Mouse (Mus musculus): ENCODE results near the gene Os9.
"Not testable (repeated sequence)": the region's sequence is repeated elsewhere in the genome, so short reads cannot be mapped to it uniquely, and the experiment has no call there.

Os9 gene

DNA sequence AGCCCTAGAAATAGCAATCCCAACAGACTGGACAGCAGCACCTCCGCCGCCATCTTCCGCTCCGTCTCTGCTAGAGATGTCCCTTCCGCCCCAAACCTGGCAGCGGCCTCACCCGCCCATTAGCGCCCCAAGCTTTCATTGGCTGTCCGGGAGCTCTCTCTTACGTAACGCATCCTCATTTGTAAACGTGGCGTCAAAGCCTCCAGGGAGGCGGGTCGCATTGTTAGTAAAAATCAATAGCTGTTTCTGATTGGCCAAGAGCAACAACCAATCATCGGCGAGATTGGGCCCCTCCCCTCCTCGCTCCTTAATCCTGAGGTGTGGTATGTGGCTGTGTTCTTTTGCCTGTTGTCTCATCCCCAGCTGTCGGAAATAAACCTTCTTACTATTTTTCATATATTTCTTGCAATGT is at the start of gene Os9:
Gene Os9, minus strand, starts transcription at position 66 of the 412 bp plus-strand sequence.
- DNase-seq = peak; percentile 98

DNA sequence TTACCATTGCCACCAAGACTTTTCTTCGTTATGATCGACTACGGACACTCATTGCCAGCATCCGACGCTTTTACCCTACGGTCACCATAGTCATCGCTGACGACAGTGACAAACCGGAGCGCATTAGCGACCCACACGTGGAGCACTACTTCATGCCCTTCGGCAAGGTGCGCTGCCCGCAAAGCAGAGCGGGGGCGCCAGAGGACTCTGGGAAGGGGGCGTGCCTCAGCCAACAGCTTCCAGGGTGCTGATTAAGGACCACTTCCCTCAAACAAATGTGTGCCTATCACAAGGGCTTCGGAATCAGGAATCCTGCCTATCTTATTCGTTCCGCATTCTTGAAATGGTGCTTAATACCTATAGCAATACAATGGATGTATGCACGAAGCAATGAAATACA is 49.1 kb upstream of the Os9 start:
- DNase-seq = peak in 1 of 2 experiments; percentile 62

DNA sequence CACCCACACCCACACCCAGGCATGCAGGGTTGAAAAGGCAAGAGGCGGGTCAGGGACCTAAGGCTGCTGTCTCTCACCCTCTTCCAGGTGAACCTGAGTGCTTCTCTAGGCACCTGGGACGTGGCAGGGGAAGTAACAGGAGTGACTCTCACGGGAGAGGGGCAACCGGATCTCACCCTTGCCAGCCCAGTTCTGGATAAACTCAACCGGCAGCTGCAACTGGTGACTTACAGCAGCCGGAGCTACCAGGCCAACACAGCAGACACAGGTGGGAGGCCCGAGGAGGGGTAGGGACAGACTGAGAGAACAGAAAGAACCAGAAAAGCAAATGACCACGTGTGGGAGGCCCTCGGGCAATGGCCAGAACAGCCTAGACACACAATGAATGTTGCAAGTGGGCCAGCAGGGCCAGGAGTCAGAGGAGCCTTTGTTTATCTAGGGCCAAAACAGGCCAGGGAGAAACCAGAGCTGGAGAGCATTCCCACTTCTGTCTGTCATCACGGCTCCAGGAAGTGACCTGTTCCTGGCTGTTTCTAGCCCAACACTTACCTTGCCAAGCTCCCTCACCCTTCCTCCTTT is 46.8 kb upstream of the Os9 start:
- DNase-seq = peak; percentile 74 to 81

DNA sequence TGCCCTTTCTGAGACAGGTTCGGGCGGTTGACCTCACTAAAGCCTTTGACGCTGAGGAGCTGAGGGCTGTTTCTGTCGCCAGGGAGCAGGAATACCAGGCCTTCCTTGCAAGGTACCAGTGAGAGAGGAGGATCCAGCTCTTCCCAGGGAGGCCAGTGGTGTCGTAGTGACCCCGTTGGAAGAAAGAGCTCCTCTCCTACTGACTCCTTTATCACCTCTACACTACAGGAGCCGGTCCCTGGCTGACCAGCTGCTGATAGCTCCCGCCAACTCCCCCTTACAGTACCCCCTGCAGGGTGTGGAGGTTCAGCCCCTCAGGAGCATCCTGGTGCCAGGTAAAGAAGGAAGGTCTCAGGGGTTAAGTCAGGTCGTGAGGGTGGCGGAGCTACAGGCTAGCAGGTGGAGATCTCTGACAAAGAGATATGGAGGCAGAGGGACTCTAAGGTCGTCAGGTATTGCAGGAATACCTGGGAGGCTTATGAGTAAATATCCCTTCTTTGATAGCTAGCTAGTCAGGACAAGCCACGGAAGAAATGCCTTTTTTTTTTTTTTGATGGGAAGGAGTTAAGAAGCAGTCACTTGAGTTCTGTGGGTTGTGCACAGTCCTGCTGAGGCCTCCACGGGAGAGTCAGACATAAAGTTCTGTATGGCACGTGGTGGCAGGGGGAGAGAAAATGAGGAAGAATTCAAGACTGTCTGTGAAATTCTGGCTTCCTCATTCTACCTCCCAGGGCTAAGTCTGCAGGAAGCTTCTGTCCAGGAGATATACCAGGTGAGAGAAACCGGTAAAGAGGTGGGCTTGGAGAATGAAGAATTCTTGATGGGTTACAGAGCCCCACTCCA is 46.1 kb upstream of the Os9 start:
- DNase-seq = no peak

DNA sequence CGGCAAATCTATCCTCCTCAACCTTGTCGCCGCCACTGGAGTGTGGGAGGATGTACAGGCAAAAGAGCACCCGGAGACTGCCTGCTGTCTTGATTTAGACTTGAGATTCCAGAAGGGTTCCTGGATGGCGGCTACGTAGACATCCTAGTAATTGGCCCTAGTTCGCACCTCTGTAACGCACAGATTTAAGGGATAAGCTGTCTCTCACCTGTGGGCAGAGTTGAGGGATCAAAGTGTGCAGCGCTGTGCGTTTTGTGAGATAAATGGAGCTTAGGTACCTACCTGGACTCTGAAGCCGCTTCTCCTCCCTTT is 45.4 kb upstream of the Os9 start:
- DNase-seq = no peak

DNA sequence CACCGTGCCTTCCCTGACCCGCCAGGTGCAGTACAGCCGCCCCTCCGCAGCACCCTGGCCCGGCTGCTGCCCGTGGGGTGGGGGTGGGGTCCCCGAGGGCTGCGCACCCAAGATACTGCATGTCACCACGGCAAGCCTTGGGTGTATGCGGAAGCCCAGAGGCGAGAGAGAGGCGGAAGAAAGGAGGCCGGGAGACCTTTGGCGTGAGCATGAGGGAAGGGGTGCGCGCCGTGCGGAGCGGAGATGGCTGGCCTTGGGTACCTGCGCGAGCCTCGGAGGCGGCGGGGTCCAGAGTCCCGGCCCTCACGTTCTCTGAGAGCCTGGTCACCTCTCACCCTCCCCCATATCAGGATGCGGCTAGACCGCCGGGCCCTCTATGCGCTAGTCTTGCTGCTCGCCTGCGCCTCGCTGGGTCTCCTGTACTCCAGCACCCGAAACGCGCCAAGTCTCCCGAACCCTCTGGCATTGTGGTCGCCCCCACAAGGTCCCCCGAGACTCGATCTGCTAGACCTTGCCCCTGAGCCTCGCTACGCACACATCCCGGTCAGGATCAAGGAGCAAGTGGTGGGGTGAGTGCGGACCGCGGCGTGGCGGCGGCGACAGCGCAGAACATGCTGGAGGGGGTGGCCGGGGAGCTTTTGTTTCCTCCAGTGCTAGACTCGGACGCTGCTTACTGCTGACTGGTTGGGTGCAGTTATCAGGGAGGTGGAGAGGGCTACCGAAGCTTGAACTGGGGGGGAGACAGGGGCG is 44.9 kb upstream of the Os9 start:
- peak; percentile 58 to 69 for DNase-seq

DNA sequence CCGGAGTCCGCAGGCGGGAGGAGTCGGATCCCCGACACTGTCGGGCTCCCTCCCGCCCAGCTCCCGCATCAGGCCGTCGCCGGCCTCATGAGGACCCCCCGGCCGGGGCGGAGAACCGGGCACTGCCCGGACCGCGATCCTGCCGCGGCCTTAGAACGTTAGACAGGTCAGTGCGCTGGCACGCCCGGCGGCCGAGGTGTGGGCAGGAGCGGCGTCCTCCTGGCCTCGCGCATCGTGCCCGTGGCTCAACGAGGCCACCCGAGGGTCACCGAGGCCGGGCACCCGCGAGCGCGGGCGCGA is 44.4 kb upstream of the Os9 start:
- DNase-seq = peak in 1 of 2 experiments; percentile 29

DNA sequence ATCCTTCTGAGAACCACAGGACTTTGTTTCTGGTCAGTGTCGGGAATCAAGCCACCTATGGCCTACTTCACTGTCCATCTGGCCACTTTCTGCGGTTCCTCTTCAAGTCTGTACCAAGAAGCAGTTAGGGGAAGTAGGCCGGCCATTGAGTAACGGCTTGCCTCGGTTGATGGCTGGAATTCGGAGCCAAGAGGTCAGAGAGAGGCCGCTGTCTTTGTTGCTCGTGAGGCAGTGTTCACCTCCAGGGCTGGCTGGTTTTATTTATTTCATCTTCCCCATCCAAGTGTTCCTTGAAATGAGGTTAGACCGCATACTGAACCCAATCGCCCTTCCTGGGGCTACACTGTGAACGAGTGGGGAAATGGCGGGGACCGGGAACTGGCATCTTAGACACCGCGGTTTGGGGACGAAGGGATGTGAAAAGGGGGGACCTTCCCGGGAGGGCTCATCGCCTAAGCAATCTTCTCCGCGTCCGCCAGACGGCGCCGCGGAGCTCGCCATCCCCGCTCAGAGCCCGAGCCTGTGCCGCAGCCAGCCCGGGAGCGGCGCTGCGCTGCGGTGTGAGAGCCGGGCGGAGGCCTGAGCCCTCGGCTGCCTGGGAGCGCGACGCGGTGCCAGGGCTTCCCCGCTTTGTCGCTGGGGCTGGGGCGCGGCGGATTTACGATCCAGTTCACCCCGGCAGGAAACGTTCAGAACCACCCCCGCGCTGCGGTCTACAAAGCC is 43.9 kb upstream of the Os9 start, which contains the start of gene B4galnt1:
Gene B4galnt1, plus strand, starts transcription at position 595 of the 723 bp plus-strand sequence.
- DNase-seq = peak; percentile 74 to 77

DNA sequence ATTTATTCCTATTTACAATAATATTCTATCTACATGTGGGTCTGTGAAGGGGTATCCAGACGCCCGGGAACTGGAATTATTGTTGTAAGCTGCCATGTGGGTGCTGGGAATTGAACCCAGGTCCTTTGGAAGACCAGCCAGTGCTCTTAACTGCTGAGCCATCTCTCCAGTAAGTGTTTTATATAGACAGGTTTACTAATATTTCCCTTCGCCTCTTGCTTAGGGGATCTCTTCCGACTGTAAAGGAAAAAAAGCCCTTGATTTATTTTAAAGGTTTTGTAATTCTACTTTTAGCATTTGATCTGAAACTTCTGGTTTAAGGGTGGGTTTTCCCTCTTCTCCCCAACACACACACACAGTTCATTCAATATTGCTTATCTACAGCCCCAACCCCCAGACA is 43.3 kb upstream of the Os9 start:
- DNase-seq = no peak

DNA sequence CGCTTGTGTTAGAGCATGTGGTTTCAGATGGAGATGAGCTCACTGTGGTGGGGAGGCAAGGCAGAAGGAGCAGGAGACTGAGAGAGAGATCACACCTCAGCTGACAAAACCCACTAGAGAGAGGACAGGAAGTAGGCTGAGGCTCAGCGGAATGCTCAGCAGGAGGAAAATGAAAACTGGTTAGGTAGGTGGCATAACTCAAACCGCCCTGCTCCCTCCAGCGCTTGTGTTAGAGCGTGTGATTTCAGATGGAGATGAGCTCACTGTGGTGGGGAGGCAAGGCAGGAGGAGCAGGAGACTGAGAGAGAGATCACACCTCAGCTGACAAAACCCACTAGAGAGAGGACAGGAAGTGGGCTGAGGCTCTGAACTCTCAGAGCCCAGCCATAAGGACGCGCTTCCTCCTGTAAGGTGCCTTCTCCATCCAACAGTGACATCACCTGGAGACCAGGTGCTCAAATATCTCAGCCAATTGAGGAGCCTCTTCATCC is 41.9 kb upstream of the Os9 start:
- not testable (repeated sequence) for DNase-seq

DNA sequence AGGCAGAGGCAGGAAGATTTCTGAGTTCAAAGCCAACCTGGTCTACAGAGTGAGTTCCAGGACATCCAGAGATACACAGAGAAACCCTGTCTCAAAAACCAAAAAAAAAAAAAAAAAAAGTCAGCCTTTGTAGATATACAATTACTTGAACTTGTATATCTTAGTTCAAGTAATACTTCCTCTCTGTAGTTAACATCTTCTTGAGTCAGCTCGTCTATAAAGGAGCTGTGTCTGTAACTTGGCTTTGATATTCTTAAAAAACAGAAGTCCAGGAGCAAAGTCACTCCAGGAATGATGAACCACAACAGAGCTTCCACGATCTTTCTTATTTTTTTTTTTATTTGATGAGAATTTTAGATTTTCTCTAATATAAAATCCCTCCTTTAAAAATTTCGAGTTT is 39.8 kb upstream of the Os9 start:
- DNase-seq = no peak

DNA sequence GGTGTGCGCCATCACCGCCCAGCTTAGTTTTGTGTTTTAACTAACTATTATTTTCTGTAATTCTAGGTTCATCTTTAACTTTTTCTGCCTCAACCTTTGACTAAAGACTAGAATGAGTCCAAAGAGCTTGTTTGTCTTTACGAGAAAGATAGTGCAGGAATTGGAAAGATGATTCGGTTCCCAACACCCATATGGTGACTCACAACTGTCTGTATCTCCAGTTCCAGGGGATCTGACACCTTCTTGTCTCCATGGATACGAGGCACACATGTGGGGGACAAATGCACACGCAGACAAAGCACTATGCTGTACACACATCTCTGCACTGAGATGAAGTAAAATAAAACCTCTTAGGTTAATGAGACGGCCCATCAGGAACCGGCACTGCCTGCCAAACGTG is 39.1 kb upstream of the Os9 start:
- DNase-seq = no peak

DNA sequence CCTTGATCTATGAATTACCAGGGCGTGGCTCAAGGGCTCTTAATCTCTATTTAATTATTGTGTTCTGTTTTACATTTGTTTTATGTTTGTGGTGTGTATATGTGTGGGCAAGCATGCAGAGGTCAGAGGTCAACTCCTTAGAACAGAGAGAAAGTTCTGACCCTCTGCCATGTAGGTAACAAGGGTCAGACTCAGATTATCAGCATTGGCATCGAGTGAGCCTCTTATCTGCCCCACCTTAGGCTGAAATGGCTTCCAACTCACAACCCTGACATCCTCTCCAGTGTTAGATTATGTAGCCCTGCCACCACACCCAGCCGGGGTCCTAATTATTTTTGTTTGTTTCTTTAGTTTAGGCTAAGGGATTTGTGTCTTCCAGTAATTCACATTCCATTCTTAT is 37.5 kb upstream of the Os9 start:
- no peak for DNase-seq

DNA sequence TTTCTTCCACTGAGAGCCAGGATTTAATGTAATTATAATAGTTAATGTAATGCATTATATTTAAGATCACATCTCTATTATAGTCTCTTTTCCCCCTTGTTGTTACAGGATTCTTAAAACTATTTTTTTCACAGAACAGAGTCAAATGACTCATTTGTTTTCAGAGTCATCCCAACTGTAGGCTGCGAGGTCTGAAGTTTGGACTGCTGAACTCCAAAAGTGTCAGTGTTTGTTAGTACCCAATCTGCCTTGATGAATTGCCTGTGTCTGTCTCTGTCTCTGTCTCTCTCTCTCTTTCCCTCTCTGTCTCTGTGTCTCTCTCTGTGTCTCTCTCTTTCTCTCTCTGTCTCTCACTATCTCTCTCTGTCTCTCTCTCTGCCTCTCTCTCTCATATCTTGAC is 35.6 kb upstream of the Os9 start:
- DNase-seq = no peak

DNA sequence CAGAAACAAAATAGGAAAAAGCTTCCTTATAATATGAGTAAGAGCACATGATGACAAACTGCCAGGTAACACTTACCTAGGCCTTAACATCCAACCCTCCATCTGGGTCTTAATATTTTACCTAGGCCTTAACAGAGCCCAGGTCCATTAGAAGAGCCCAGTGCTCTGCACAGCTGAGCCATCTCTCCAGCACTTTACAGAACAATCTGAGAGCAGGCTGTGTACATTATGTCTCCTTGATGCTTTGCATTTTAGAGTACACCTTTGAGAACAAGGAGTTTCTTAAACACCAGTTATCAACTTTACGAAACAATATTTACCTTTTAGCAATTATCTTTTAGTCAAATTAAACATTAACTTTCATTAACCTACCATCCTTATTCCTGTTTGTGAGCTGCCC is 35.2 kb upstream of the Os9 start:
- no peak for DNase-seq

DNA sequence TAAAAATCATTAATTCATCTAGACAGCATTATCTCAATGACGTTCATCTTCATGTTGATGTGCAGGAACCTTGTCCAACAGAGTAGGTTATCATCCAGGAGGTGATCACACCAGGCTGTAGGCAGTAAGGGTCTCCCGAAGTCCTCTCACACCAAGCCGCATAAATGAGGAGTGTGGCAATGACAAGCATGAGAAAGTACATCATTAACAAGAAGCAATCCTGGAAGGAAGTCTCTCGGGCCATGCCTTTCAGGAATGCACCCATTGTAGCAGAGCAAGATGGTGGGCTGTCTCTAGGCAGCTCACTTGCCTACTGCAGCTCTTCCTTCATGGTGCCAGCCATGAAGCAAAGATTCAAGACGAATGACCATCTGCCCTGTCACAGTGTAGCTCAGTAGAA is 33.7 kb upstream of the Os9 start:
- no peak for DNase-seq

DNA sequence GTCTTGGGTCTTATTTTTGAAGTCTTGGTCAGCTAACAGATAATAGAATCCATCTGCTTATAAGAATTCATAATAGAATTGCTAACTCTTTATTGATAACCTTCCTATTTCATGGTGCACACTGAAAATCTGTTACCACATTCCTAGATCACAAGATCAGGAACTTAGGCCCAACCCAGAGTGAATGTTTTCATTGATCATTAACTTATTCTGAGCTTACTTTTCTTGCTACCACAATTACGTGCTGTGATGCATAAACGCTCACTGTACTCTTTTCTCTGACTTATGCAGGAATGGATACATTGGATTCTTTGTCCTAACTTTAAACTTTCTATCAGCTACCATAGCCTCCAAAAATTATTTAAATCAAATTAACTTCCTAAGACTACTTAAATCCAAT is 33.3 kb upstream of the Os9 start:
- DNase-seq = no peak

DNA sequence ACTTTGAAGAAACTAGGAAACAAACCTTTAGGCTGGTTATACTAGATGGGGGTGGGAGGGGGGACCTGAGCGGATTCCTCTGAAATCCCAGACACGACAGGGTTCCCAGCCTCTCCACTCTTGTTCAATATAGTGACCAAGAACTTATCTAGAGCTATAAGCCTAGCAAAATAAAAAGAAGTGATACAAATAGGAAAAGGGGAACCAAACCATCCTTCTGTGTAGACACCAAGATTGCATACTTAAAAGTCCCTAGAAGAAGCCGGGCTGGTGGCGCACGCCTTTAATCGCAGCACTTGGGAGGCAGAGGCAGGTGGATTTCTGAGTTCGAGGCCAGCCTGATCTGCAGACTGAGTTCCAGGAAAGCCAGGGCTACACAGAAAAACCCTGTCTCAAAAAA is 32.4 kb upstream of the Os9 start:
- no peak for DNase-seq

DNA sequence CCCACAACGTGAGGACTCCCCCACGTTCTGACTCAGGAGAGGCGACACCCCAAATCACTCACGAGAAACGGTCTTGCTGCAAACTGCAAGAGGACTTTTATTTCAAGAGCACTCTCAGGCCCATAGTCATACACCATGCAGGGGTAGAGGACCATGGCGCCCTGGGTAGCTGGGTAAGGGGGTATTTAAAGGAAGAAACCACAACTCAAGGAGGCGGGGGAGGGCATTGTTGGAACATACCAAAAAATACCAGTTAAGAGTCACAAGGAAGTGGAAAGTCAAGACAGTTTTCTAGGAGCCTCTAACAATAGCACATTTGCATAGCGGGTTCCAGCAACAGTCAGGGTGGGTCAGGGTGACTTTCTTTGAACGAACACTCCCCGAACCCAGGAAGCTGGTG is 31.6 kb upstream of the Os9 start:
- not testable (repeated sequence) for DNase-seq

DNA sequence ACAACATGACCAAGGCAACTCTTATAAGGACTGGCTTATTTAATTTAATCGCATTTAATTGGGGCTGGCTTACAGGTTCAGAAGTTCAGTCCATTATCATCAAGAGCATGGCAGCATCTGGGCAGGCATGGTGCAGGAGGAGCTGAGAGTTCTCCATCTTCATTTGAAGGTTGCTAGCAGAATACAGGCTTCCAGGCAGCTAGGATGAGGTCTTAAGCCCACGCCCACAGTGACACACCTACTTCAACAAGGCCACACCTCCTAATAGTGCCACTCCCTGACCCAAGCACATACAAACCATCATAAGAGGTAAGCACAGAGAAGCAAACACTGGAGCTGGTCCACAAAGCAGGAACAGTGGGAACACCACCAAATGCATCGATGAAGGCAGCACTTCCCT is 30.3 kb upstream of the Os9 start:
- peak; percentile 48 for DNase-seq

DNA sequence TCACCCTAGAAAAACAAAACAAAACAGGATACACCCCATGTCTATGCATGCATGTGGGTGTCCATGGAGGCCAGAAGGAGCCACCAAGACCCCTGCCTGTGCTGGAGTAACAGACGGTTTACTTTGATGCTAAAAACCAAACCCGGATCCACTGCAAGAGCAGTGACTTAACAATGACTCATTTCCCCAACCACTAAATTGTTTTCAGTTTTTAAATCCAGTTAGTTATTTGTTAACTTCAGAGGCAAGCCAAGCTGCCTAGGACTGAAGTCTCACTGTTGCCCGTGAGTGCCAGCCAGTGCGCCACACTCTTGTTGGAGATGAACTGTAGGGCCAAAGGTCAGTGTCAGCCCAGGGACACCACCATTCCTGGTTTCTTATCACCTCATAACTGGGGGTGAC is 29.5 kb upstream of the Os9 start:
- no peak for DNase-seq

DNA sequence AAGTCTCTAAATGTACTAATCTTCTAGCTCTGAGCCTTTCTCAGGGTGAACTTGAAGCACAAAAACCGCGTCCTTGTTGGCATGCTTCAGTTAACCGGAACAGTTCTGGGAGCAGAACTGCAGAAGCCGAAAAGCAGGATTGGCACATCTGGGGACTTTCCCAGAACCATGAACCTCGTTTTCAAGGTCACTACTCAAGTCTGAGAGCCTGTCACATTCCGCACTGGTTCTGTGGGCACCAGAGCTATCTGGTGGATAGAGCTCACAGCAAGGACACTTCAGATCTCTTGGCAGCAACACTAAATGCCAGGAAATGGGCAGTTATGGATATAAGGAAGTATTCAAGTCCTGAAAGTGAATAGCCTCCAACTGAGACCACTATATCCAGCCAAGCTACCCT is 26.2 kb upstream of the Os9 start:
- peak in 1 of 2 experiments; percentile 46 for DNase-seq

DNA sequence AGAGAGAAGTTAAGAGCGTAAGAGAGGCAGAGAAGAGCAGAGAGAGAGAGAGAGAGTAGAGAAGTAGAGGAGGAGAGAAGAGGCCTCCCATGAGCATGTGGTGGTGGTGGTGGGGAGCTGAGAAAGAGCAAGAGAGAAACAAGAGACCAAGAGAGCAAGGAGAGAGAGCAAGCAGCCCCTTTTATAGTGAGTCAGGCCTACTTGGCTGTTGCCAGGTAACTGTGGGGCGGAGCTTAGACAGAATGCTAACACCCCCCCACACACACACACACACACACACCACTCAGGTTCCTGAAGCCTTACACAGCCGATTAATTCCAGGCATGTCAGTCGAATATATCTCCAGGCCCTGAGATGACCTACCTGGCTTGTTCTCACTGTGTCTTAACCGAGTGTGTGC is 24.4 kb upstream of the Os9 start:
- peak in 1 of 2 experiments; percentile 38 for DNase-seq

Data from lung, adult 18-20 months (tissue).